Mouse (Mus musculus): ENCODE results near the gene Acvr1b.

DNA sequence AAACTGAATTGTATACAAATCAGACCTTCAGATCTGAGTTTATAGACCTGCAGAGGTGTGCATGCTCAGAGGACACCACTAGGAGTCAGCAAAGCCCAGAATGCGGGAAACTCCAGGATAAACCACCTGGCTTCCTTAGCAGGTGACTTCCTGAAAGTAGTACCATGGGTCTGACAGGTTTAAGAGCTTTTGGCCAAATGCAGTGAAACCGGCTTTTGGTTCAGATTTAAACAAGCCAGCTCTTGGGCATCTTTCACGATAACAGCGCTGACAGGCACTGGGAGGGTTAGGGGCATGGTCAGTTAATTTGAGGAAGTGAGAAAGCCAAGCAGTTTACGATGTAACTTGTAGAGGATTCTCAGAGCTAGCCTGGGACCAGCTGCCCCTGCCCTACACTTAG lies 14.0 kb downstream of the Acvr1b start:
- 0 out of 2 replicates have a peak, but pooled peaks have one; percentile 22 for TF ChIP-seq POLR2A (IDR thresholded peaks at IDR 0.05; ENCODE audit: low read depth, low read length)
- TF ChIP-seq CTCF (conservative IDR thresholded peaks at IDR 0.05 in 1 of 2, IDR thresholded peaks at IDR 0.05 in 1 of 2; ENCODE audit: low read depth in 2 of 2, low read length in 2 of 2) = peak in 1 of 2 experiments; percentile 75; a peak in 3 of 4 replicates
- TF ChIP-seq E2F4 (IDR thresholded peaks at IDR 0.05; ENCODE audit: insufficient replicate concordance, low read depth, low read length) = no peak
